Mouse (Mus musculus): ENCODE data around the gene Ubl7. TPM values are rescaled to one million over a fixed set of nuclear protein-coding genes. Genes with fewer than 3 reads are reported as not detected.

The Ubl7 gene
- total RNA-seq, 1 experiment, result 21.2 TPM

DNA sequence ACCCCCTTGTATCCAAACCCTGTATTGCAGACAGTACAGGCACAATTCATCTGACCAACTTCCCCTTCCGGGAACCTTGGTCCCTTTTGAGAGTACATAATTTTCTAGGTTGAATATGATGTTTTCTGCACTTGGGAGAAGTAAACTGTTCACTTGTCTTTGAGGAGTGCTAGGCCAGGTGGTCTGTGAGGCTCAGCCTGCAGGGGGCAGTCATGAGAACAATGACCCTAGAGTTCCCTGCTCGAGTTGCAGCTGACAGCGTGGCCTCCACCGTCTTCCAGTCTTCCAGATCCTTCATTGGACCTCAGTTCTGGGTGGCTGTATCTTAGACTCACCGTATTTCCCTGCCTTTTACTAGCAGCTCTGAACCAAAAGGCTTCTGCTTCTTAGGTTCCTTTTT, 33.8 kb downstream of the Ubl7 start:
- no peak overlapping the region for H3K9ac ChIP-seq (ENCODE audit: insufficient read depth, low read depth, low read length, poor library complexity, severe bottlenecking)
- TF ChIP-seq CHD2 (IDR thresholded peaks at IDR 0.05; ENCODE audit: low read depth, low read length) (no peak), ZC3H11A (IDR thresholded peaks at IDR 0.05; ENCODE audit: borderline replicate concordance, low read depth, low read length) (peak; percentile 11; the same call in 1 of the 2 replicates)
- DNase-seq (ENCODE audit: low read depth, low spot score), result peak; percentile 58
- no peak overlapping the region for H3K4me3 ChIP-seq (ENCODE audit: insufficient read depth in 1 of 2, low read depth in 1 of 2, low read length in 2 of 2, poor library complexity in 1 of 2, severe bottlenecking in 1 of 2)
- H3K9me3 ChIP-seq (ENCODE audit: control insufficient read depth, insufficient read depth, low read depth, low read length), result no peaks in the 10 kb centered on the region
- no peak overlapping the region for H3K27ac ChIP-seq (ENCODE audit: insufficient read depth, low read depth, low read length, poor library complexity, severe bottlenecking)
- H3K4me1 ChIP-seq (ENCODE audit: control insufficient read depth in 2 of 2, insufficient read depth in 2 of 2, low read length in 2 of 2, poor library complexity in 1 of 2), result peaks cover 0 to 7% of the 10 kb centered on the region in 2 experiments; a peak in 1 of 4 replicates
- H3K36me3 ChIP-seq (ENCODE audit: control insufficient read depth, insufficient read depth, low read length, poor library complexity, severe bottlenecking), result no peaks in the 10 kb centered on the region
- in situ Hi-C loops (cut with MboI; ENCODE audit: low sequenced_read_pairs in 2 of 2, unreplicated experiment in 2 of 2), result no loop called here

DNA sequence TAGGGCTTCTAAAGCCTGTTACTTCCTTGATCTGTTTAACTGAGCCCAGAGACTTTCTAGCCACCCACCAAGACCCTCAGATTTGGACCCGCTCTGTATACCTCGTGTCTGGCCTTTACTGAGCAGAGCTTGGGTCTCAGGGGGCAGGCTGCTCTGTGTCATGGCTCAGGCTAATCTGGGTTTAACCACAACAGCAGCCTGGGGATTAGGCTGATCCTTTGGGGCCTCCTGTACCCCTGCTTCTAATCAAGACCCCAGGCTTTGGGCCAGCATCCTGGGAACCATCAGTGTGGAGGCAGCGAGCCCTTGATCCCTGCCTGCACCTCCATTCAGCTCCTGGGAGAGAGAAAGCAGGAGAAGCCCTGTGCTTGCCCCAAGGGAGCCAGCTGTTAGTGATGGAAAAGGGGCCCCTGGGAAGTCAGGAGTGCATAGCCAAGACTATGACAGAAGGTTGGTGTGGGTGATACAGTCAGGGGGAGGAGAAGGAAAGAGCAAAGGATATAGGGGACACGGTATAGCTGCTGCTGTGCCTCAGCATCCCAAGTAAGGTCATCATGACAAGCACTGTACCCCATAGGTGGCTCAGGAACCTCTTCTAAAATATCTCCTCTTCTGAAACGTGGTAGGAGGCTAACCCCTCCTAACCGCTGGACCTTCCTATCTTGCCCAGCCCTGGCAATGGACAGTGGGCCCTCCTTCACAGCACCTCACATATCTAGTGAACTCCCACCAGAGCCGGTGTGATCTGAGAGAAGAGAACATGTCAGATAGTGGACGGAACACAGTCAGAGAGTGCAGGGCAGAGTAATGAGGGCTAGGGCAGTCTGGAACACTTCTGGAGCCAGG, 35.2 kb downstream of the Ubl7 start:
- DNase-seq (ENCODE audit: low read depth, low spot score), result no peak
- no peak overlapping the region for H3K9ac ChIP-seq (ENCODE audit: insufficient read depth, low read depth, low read length, poor library complexity, severe bottlenecking)
- H3K4me3 ChIP-seq (ENCODE audit: insufficient read depth in 1 of 2, low read depth in 1 of 2, low read length in 2 of 2, poor library complexity in 1 of 2, severe bottlenecking in 1 of 2), result no peak overlapping the region
- no peak overlapping the region for H3K27ac ChIP-seq (ENCODE audit: insufficient read depth, low read depth, low read length, poor library complexity, severe bottlenecking)
- no peak for TF ChIP-seq HCFC1 (IDR thresholded peaks at IDR 0.05; ENCODE audit: borderline replicate concordance, insufficient read depth, low read length)
- TF ChIP-seq ZC3H11A (IDR thresholded peaks at IDR 0.05; ENCODE audit: borderline replicate concordance, low read depth, low read length), result no peak
- TF ChIP-seq CHD2 (IDR thresholded peaks at IDR 0.05; ENCODE audit: low read depth, low read length), result no peak
- TF ChIP-seq MAFK (IDR thresholded peaks at IDR 0.05; ENCODE audit: insufficient read depth, low read depth, low read length), result no peak
- no peak for TF ChIP-seq ZNF384 (IDR thresholded peaks at IDR 0.05; ENCODE audit: low read depth, low read length)
- H3K9me3 ChIP-seq (ENCODE audit: control insufficient read depth, insufficient read depth, low read depth, low read length), result no peaks in the 10 kb centered on the region
- in situ Hi-C loops (cut with MboI; ENCODE audit: low sequenced_read_pairs in 2 of 2, unreplicated experiment in 2 of 2), result no loop called here
- H3K4me1 ChIP-seq (ENCODE audit: control insufficient read depth in 2 of 2, insufficient read depth in 2 of 2, low read length in 2 of 2, poor library complexity in 1 of 2), result peaks cover 0 to 7% of the 10 kb centered on the region in 2 experiments; a peak in 1 of 4 replicates
- H3K36me3 ChIP-seq (ENCODE audit: control insufficient read depth, insufficient read depth, low read length, poor library complexity, severe bottlenecking), result no peaks in the 10 kb centered on the region

DNA sequence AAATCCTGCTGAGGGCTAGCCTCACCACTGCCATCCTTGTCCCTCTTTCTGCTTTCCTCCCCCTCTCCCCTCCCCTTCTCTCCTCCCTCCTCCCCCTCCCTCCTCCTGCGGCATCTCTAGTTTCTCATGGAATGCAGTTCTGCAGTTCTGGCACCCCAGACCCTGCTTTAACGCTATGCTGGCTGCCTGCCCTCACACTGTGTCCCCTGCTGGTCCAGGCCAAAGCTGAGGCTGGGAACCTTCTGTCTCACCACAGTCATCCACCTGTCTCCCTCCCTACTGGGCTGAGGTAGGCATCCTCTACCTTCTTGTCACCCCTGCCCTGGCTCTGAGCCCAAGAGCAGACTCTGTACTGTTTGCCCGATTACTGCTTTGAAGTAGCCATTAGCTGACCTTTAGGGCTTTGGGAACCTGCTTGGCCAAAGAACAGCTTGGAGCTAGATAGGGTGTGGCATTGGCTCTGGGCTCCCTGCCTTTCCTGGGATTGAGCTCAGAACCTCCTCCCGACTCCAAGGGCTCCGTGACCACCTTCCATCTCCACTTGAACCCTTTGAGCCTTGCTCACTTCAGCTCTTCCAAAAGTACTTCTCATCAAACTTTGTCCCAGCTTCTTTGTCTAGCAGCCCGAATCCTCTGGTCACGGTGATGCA, 36.7 kb downstream of the Ubl7 start:
- Histone ChIP-seq H3K4me1 (ENCODE audit: control insufficient read depth in 2 of 2, insufficient read depth in 2 of 2, low read length in 2 of 2, poor library complexity in 1 of 2) (peaks cover 0 to 2% of the 10 kb centered on the region in 2 experiments; a peak in 1 of 4 replicates), H3K4me3 (ENCODE audit: insufficient read depth in 1 of 2, low read depth in 1 of 2, low read length in 2 of 2, poor library complexity in 1 of 2, severe bottlenecking in 1 of 2) (no peak overlapping the region), H3K36me3 (ENCODE audit: control insufficient read depth, insufficient read depth, low read length, poor library complexity, severe bottlenecking) (no peaks in the 10 kb centered on the region), H3K9me3 (ENCODE audit: control insufficient read depth, insufficient read depth, low read depth, low read length) (no peaks in the 10 kb centered on the region), H3K9ac (ENCODE audit: insufficient read depth, low read depth, low read length, poor library complexity, severe bottlenecking) (no peak overlapping the region), H3K27ac (ENCODE audit: insufficient read depth, low read depth, low read length, poor library complexity, severe bottlenecking) (no peak overlapping the region)
- no peak for DNase-seq (ENCODE audit: low read depth, low spot score)
- in situ Hi-C loops (cut with MboI; ENCODE audit: low sequenced_read_pairs in 2 of 2, unreplicated experiment in 2 of 2), result no loop called here
- TF ChIP-seq HCFC1 (IDR thresholded peaks at IDR 0.05; ENCODE audit: borderline replicate concordance, insufficient read depth, low read length) (no peak), CHD2 (IDR thresholded peaks at IDR 0.05; ENCODE audit: low read depth, low read length) (no peak), ZNF384 (IDR thresholded peaks at IDR 0.05; ENCODE audit: low read depth, low read length) (no peak), ZC3H11A (IDR thresholded peaks at IDR 0.05; ENCODE audit: borderline replicate concordance, low read depth, low read length) (no peak), MAFK (IDR thresholded peaks at IDR 0.05; ENCODE audit: insufficient read depth, low read depth, low read length) (no peak)

DNA sequence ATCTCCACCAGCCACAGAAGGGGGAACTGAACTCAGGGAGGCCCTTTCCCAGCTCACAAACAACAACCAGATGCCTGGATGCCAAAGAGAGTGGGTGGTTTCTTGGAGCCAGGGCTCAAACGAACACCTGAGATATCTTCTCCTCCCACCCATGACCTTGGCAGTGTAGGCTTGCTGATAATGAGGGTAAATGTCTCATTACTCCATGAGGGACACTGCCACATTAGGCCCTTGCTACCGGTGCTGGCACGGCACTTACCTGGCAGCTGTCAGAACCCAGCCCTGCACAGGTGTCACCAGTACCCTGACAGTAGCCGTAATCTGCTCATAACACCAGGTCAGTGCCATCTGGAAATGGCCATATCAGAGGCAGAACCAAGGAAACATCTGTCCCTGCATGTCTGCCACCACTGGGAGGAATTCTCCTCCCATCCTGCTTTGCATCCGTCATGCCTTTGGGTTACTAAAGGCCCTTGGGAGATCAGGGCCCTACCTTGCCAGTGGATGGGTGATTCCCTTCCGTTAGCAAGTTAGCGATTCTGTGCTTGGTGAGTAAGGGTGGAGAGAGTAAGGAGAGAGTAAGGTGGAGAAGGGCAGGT, 37.7 kb downstream of the Ubl7 start:
- no peak for DNase-seq (ENCODE audit: low read depth, low spot score)
- Histone ChIP-seq H3K4me1 (ENCODE audit: control insufficient read depth in 2 of 2, insufficient read depth in 2 of 2, low read length in 2 of 2, poor library complexity in 1 of 2) (peaks cover 0 to 2% of the 10 kb centered on the region in 2 experiments; a peak in 1 of 4 replicates), H3K9me3 (ENCODE audit: control insufficient read depth, insufficient read depth, low read depth, low read length) (no peaks in the 10 kb centered on the region), H3K9ac (ENCODE audit: insufficient read depth, low read depth, low read length, poor library complexity, severe bottlenecking) (no peak overlapping the region), H3K36me3 (ENCODE audit: control insufficient read depth, insufficient read depth, low read length, poor library complexity, severe bottlenecking) (no peaks in the 10 kb centered on the region), H3K27ac (ENCODE audit: insufficient read depth, low read depth, low read length, poor library complexity, severe bottlenecking) (no peak overlapping the region), H3K4me3 (ENCODE audit: insufficient read depth in 1 of 2, low read depth in 1 of 2, low read length in 2 of 2, poor library complexity in 1 of 2, severe bottlenecking in 1 of 2) (no peak overlapping the region)
- in situ Hi-C loops (cut with MboI; ENCODE audit: low sequenced_read_pairs in 2 of 2, unreplicated experiment in 2 of 2), result no loop called here
- no peak for TF ChIP-seq CHD2 (IDR thresholded peaks at IDR 0.05; ENCODE audit: low read depth, low read length)
